Mouse (Mus musculus): ENCODE measurements at regions not wholly inside any gene's neighbourhood (a gene's known extent, or its start where the extent isn't known, plus 50 kb on each side); places are given as distances from the start of the nearest gene placed in this dataset.
A peak's percentile ranks its signal among the peaks of the same experiment; 100 is the strongest.

DNA sequence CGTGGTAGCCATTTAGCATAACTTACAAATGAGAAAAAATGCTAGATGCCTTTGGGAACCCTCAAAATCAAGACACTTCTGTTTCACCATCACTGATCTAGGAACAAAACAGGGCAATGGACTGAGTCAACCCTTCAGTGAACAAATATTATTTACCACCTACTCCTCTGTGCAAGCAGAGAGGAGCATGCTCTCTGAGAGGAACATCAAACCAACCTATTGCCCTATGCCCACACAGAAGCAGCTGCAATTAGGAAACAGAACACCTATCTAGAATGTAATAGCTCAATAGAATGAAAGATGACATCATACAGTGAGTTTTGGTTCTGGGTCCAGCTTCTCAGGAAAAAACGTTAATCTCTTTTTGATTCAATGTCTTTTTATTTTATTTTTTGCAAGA, 69.0 kb upstream of the Nrip1 start:
- no peak for TF ChIP-seq GATA4 (IDR thresholded peaks at IDR 0.05; ENCODE audit: insufficient replicate concordance, low read length)

GRCm38 (mm10) chr16:76441803-76442448, 68.3 kb upstream of the Nrip1 start:
- no peak for TF ChIP-seq GATA4 (IDR thresholded peaks at IDR 0.05; ENCODE audit: insufficient replicate concordance, low read length)

GRCm38 (mm10) chr16:76438093-76438883, 64.7 kb upstream of the Nrip1 start:
- no peak for TF ChIP-seq GATA4 (IDR thresholded peaks at IDR 0.05; ENCODE audit: insufficient replicate concordance, low read length)

GRCm38 (mm10) chr16:76436290-76436689, 62.7 kb upstream of the Nrip1 start:
- TF ChIP-seq GATA4 (IDR thresholded peaks at IDR 0.05; ENCODE audit: insufficient replicate concordance, low read length), result no peak

GRCm38 (mm10) chr16:76433076-76433825, 59.6 kb upstream of the Nrip1 start:
- TF ChIP-seq GATA4 (IDR thresholded peaks at IDR 0.05; ENCODE audit: insufficient replicate concordance, low read length), result no peak

DNA sequence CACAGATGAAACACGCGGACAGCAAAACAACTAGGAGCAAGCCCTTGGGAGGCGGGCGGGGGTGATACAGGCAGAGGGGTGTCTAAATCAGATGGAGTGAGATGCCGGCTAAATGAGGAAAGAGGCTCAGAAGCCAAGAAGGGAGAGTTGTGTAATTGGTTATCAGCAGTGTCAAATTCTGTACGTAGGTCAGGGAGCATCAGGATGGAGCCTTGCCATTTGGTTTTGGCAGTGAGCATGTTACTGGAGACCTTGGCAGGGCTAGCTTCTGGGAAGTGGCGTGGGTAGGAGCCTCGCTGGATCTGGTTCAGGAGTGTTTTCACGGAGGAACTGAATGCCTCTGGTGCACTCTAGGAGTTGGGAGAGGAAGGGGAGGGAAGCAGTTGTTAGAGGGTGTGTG, 58.7 kb upstream of the Nrip1 start:
- peak; percentile 62; the same call in 1 of the 2 replicates for TF ChIP-seq GATA4 (IDR thresholded peaks at IDR 0.05; ENCODE audit: insufficient replicate concordance, low read length)

DNA sequence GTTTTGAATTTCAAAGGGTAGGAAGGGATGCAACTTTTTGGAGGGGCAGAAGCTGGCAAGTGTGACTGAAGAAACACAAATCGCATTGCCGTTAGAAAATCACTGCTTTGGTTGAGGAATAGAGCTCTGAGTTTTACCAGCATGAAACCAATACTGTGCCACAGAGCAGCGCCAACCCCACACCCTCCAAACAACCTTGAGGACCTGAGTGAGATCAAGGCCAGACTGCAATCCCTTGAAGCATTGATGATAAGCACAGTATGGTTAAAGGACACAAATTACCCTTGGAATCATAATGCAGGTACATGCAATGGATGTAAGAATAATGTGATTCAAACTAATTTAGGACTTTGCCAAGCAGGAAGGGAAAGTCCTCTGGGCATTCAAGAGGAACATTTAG, 55.5 kb upstream of the Nrip1 start:
- no peak for TF ChIP-seq GATA4 (IDR thresholded peaks at IDR 0.05; ENCODE audit: insufficient replicate concordance, low read length)

- no peak for TF ChIP-seq GATA4 (IDR thresholded peaks at IDR 0.05; ENCODE audit: insufficient replicate concordance, low read length)
Observed at GRCm38 (mm10) chr16:76423964-76424363, 50.3 kb upstream of the Nrip1 start.

Measured in liver, adult (tissue).